Mouse (Mus musculus): Measurements from ENCODE around the gene Mrps14. TPM values are rescaled to one million over a fixed set of nuclear protein-coding genes. Genes with fewer than 3 reads are reported as not detected.

Gene Mrps14
- polyA plus RNA-seq, 1 experiment, result 72.2 TPM

DNA sequence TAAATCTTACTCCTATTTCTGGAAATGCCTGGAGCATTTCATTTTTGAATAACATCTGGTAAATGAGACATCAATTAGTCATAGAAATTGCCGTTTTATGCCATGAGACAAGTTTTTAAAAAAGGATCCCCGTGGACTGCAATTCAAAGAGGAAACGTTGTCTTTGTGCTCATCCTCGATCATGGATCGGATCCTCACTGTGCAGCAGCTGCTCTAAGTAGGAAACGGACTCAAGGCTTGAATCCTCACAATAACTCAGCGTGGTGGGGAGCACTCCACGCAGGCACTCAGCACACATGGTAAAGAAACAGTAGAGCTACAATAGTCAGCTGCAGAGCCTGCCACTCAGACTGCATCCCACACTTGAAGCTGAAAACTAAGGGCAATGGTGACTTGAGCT, 18.1 kb upstream of the Mrps14 start:
- TF ChIP-seq POLR2AphosphoS2 (IDR thresholded peaks at IDR 0.05; ENCODE audit: insufficient read length, low read depth) (no peak), MAX (IDR thresholded peaks at IDR 0.05; ENCODE audit: low read depth) (no peak), CEBPB (IDR thresholded peaks at IDR 0.05; ENCODE audit: insufficient read depth, poor library complexity, severe bottlenecking) (no peak), SRF (IDR thresholded peaks at IDR 0.05; ENCODE audit: control insufficient read depth, insufficient read length, low read depth) (no peak), REST (IDR thresholded peaks at IDR 0.05; ENCODE audit: insufficient read depth, insufficient read length) (no peak)
- H3K4me2 ChIP-seq (ENCODE audit: low read depth), result peak overlapping the region; percentile 12
- no peak overlapping the region for H3ac ChIP-seq (ENCODE audit: control insufficient read depth, insufficient read length)
- no peaks in the 10 kb centered on the region for H3K27me3 ChIP-seq (ENCODE audit: control insufficient read depth, insufficient read depth, insufficient read length)
- no peaks in the 10 kb centered on the region for H3K36me3 ChIP-seq (ENCODE audit: control insufficient read depth, insufficient read depth)
- no peaks in the 10 kb centered on the region for H3K79me2 ChIP-seq (ENCODE audit: control insufficient read depth, insufficient read depth)
- no peak overlapping the region for H3K4me3 ChIP-seq

- Histone ChIP-seq H3K4me3 (no peak overlapping the region), H3K27me3 (ENCODE audit: control insufficient read depth, insufficient read depth, insufficient read length) (no peaks in the 10 kb centered on the region), H3ac (ENCODE audit: control insufficient read depth, insufficient read length) (no peak overlapping the region), H3K4me2 (ENCODE audit: low read depth) (no peak overlapping the region), H3K79me2 (ENCODE audit: control insufficient read depth, insufficient read depth) (no peaks in the 10 kb centered on the region), H3K36me3 (ENCODE audit: control insufficient read depth, insufficient read depth) (no peaks in the 10 kb centered on the region)
- TF ChIP-seq TCF3 (IDR thresholded peaks at IDR 0.05; ENCODE audit: insufficient read length, low read depth) (no peak), SRF (IDR thresholded peaks at IDR 0.05; ENCODE audit: control insufficient read depth, insufficient read length, low read depth) (no peak), POLR2A (IDR thresholded peaks at IDR 0.05; ENCODE audit: insufficient read length, low read depth) (no peak), CEBPB (IDR thresholded peaks at IDR 0.05; ENCODE audit: insufficient read depth, poor library complexity, severe bottlenecking) (no peak), MYOG (IDR thresholded peaks at IDR 0.05; ENCODE audit: control insufficient read depth in 1 of 3, insufficient read depth in 1 of 3, insufficient read length in 2 of 3, low read depth in 2 of 3) (no peak)
Measured at GRCm38 (mm10) chr1:160181216-160181615, 13.8 kb upstream of the Mrps14 start.

DNA sequence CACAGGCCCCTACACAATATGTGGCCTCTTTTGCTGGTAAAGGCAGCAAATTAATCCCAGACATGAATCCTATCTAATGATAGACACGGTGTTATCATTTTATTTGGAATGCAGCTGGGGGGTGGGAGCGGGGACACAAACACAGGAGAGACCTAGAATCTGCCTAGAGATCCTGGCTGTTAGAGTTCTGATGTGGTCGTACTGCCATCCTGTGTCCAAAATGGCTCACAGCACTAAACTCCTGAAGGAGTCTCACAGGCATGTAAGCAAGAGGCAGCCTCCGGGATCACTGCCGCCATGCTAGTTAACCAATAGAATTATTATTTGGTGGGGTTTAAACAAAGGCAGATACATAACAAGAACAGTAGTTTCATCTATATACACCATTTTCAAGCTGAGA, 10.5 kb upstream of the Mrps14 start:
- Histone ChIP-seq H3K27me3 (ENCODE audit: control insufficient read depth, insufficient read depth, insufficient read length) (no peaks in the 10 kb centered on the region), H3ac (ENCODE audit: control insufficient read depth, insufficient read length) (no peak overlapping the region), H3K4me3 (no peak overlapping the region), H3K79me2 (ENCODE audit: control insufficient read depth, insufficient read depth) (no peaks in the 10 kb centered on the region), H3K4me2 (ENCODE audit: low read depth) (no peak overlapping the region), H3K36me3 (ENCODE audit: control insufficient read depth, insufficient read depth) (no peaks in the 10 kb centered on the region)
- TF ChIP-seq MYOD1 (IDR thresholded peaks at IDR 0.05; ENCODE audit: control insufficient read depth in 1 of 3, insufficient read length in 2 of 3, low read depth in 2 of 3) (no peak), MAX (IDR thresholded peaks at IDR 0.05; ENCODE audit: low read depth) (no peak), SRF (IDR thresholded peaks at IDR 0.05; ENCODE audit: control insufficient read depth, insufficient read length, low read depth) (no peak), POLR2A (IDR thresholded peaks at IDR 0.05; ENCODE audit: insufficient read length, low read depth) (no peak), TCF12 (IDR thresholded peaks at IDR 0.05; ENCODE audit: insufficient read depth, poor library complexity, severe bottlenecking) (no peak), POLR2AphosphoS2 (IDR thresholded peaks at IDR 0.05; ENCODE audit: insufficient read length, low read depth) (no peak)

DNA sequence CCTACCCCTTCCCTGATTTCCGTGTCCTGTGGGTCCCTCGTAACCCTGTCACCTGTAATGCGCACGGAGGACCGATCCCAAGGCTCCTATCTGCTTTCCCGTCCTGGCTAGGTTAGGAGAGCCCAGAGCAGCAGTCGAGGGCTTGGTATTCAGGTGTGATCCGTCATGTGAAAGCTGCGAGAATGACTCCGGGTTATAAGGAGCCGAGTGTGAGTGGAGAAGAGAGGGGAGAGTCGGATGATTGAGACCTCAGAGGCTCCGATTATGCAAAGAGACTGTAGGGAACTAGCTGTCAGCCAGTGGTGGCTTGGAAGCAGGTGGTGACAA, 285 bp downstream of the Mrps14 start:
- Histone ChIP-seq H3K4me3 (peak overlapping the region; percentile 89), H3K36me3 (ENCODE audit: control insufficient read depth, insufficient read depth) (peaks cover 23% of the 10 kb centered on the region), H3K79me2 (ENCODE audit: control insufficient read depth, insufficient read depth) (peaks cover 15% of the 10 kb centered on the region), H3K4me2 (ENCODE audit: low read depth) (peak overlapping the region; percentile 85), H3K27me3 (ENCODE audit: control insufficient read depth, insufficient read depth, insufficient read length) (no peaks in the 10 kb centered on the region), H3ac (ENCODE audit: control insufficient read depth, insufficient read length) (peak overlapping the region; percentile 40)
- TF ChIP-seq USF1 (IDR thresholded peaks at IDR 0.05; ENCODE audit: low read depth) (no peak), POLR2AphosphoS2 (IDR thresholded peaks at IDR 0.05; ENCODE audit: insufficient read length, low read depth) (no peak), CEBPB (IDR thresholded peaks at IDR 0.05; ENCODE audit: insufficient read depth, poor library complexity, severe bottlenecking) (no peak), POLR2A (IDR thresholded peaks at IDR 0.05; ENCODE audit: insufficient read length, low read depth) (no peak)

- no peak for TF ChIP-seq E2F4 (IDR thresholded peaks at IDR 0.05; ENCODE audit: insufficient read depth)
- TF ChIP-seq USF1 (IDR thresholded peaks at IDR 0.05; ENCODE audit: low read depth), result no peak
- TF ChIP-seq REST (IDR thresholded peaks at IDR 0.05; ENCODE audit: insufficient read depth, insufficient read length), result no peak
- no peak for TF ChIP-seq POLR2A (IDR thresholded peaks at IDR 0.05; ENCODE audit: insufficient read length, low read depth)
- TF ChIP-seq MYOG (IDR thresholded peaks at IDR 0.05; ENCODE audit: control insufficient read depth in 1 of 3, insufficient read depth in 1 of 3, insufficient read length in 2 of 3, low read depth in 2 of 3), result no peak
- TF ChIP-seq MAX (IDR thresholded peaks at IDR 0.05; ENCODE audit: low read depth), result no peak
- no peak for TF ChIP-seq POLR2AphosphoS2 (IDR thresholded peaks at IDR 0.05; ENCODE audit: insufficient read length, low read depth)
- no peak for TF ChIP-seq MYOD1 (IDR thresholded peaks at IDR 0.05; ENCODE audit: control insufficient read depth in 1 of 3, insufficient read length in 2 of 3, low read depth in 2 of 3)
- no peak for TF ChIP-seq SRF (IDR thresholded peaks at IDR 0.05; ENCODE audit: control insufficient read depth, insufficient read length, low read depth)
- TF ChIP-seq TCF12 (IDR thresholded peaks at IDR 0.05; ENCODE audit: insufficient read depth, poor library complexity, severe bottlenecking), result no peak
- no peak for TF ChIP-seq TCF3 (IDR thresholded peaks at IDR 0.05; ENCODE audit: insufficient read length, low read depth)
- TF ChIP-seq CEBPB (IDR thresholded peaks at IDR 0.05; ENCODE audit: insufficient read depth, poor library complexity, severe bottlenecking), result no peak
Measured at GRCm38 (mm10) chr1:160205486-160205885, 10.5 kb downstream of the Mrps14 start.

More at GRCm38 (mm10) chr1:160205486-160205885, 10.5 kb downstream of the Mrps14 start:
- H3K79me2 ChIP-seq (ENCODE audit: control insufficient read depth, insufficient read depth), result peaks cover 45% of the 10 kb centered on the region
- no peaks in the 10 kb centered on the region for H3K27me3 ChIP-seq (ENCODE audit: control insufficient read depth, insufficient read depth, insufficient read length)
- no peak overlapping the region for H3ac ChIP-seq (ENCODE audit: control insufficient read depth, insufficient read length)
- H3K4me3 ChIP-seq, result no peak overlapping the region
- peaks cover 60% of the 10 kb centered on the region for H3K36me3 ChIP-seq (ENCODE audit: control insufficient read depth, insufficient read depth)
- no peak overlapping the region for H3K4me2 ChIP-seq (ENCODE audit: low read depth)
